Mouse (Mus musculus): Measurements from ENCODE around the gene Adgrl2.

GRCm38 (mm10) chr3:148896281-148896680, 94.1 kb downstream of the Adgrl2 start:
- TF ChIP-seq POLR2A (IDR thresholded peaks at IDR 0.05; ENCODE audit: low read depth, low read length) (no peak), CTCF (IDR thresholded peaks at IDR 0.05; ENCODE audit: extremely low read depth, insufficient read length, insufficient replicate concordance, low read depth, low read length) (no peak)
